Mouse (Mus musculus) brain, embryonic 14.5 days (tissue): ENCODE measurements around the gene Pif1.

ENCODE experiments used
- CTCF ChIP-seq: fragments of 200-500 bp; IDR thresholded peaks from 2 replicates; pipeline ENCODE4 v1.5.1; 2012; ENCODE audit warnings: inconsistent platforms, mild to moderate bottlenecking, moderate library complexity, borderline replicate concordance; ENCODE audit not compliant: insufficient read depth, insufficient read length; ENCODE audit errors: extremely low read depth
- POLR2A ChIP-seq: fragments of 200-500 bp; IDR thresholded peaks from 2 replicates; pipeline ENCODE4 v1.6.1; 2012; ENCODE audit warnings: mild to moderate bottlenecking, inconsistent platforms, borderline replicate concordance; ENCODE audit not compliant: poor library complexity, insufficient read depth, insufficient read length, severe bottlenecking; ENCODE audit errors: extremely low read depth

GRCm38 (mm10) chr9:65639065-65639464 lies 52.1 kb downstream of the Pif1 start:
- no peak for TF ChIP-seq CTCF
- no peak for TF ChIP-seq POLR2A
